Mouse (Mus musculus) midbrain, embryonic 13.5 days (tissue): ENCODE data around the gene 1600014C23Rik. TPM values are rescaled to one million over a fixed set of nuclear protein-coding genes. Genes with fewer than 3 reads are reported as not detected.
A peak's percentile ranks its signal among the peaks of the same experiment; 100 is the strongest.

Source experiments
- ATAC-seq: fragments of 200-750 bp; cut with Nextera tagmentation; 2 replicates; pipeline ENCODE4 v1.8.0; 2017; ENCODE audit warnings: mild to moderate bottlenecking, moderate TSS enrichment, moderate library complexity
- H3K27ac ChIP-seq: fragments of 300-500 bp; sonication (generic); 2 replicates; pipeline ENCODE4 v1.5.1; 2015; ENCODE audit warnings: inconsistent platforms, mild to moderate bottlenecking, moderate library complexity
- H3K27me3 ChIP-seq: fragments of 300-500 bp; sonication (generic); 2 replicates; pipeline ENCODE4 v1.6.1; 2015; ENCODE audit warnings: mild to moderate bottlenecking, inconsistent platforms
- H3K36me3 ChIP-seq: fragments of 300-500 bp; sonication (generic); 2 replicates; pipeline ENCODE4 v1.6.1; 2015; ENCODE audit warnings: mild to moderate bottlenecking, inconsistent platforms
- H3K4me1 ChIP-seq: fragments of 300-500 bp; sonication (generic); replicated peaks from 2 replicates; pipeline ENCODE4 v1.6.1; 2015; ENCODE audit warnings: inconsistent platforms
- H3K4me2 ChIP-seq: fragments of 300-500 bp; sonication (generic); replicated peaks from 2 replicates; pipeline ENCODE4 v1.6.1; 2015; ENCODE audit warnings: moderate library complexity, mild to moderate bottlenecking, inconsistent platforms
- H3K4me3 ChIP-seq: fragments of 300-500 bp; sonication (generic); replicated peaks from 2 replicates; pipeline ENCODE4 v1.5.1; 2015; ENCODE audit warnings: mild to moderate bottlenecking, inconsistent platforms
- H3K9ac ChIP-seq: fragments of 300-500 bp; sonication (generic); replicated peaks from 2 replicates; pipeline ENCODE4 v1.6.1; 2015; ENCODE audit warnings: mild to moderate bottlenecking, inconsistent platforms
- H3K9me3 ChIP-seq: fragments of 300-500 bp; sonication (generic); 2 replicates; pipeline ENCODE4 v1.6.1; 2016; ENCODE audit warnings: mild to moderate bottlenecking, inconsistent platforms
- WGBS: fragments of 180-500 bp; shearing (Covaris S2); methylation state at CpG from one replicate; pipeline ENCODE4 v1.1.7; 2015; 5-methylcytosine and 5-hydroxymethylcytosine counted together
- polyA plus RNA-seq: library from polyadenylated mRNA; unstranded; fragments of >200 nt; fragmentation: Nextera tagmentation; extraction: Ambion mirVana; gene quantifications from 2 replicates; pipeline ENCODE4 v1.2.1, GENCODE M21; 2015

Gene 1600014C23Rik
- polyA plus RNA-seq, 1 experiment from 2014 or later, result not detected

- no peak overlapping the region for H3K9ac ChIP-seq
- H3K36me3 ChIP-seq, result peaks cover 19% of the 10 kb centered on the region
- H3K4me1 ChIP-seq, result peaks cover 12% of the 10 kb centered on the region
- no peaks in the 10 kb centered on the region for H3K27me3 ChIP-seq
- H3K4me3 ChIP-seq, result no peak overlapping the region
- H3K4me2 ChIP-seq, result no peak overlapping the region
- H3K9me3 ChIP-seq, result no peaks in the 10 kb centered on the region
- WGBS, result 94% methylated on average over 9 of the region's 9 CpGs
- no peak overlapping the region for H3K27ac ChIP-seq
- ATAC-seq, result no peak
Observed at GRCm38 (mm10) chr17:45696981-45697380, 36.7 kb downstream of the 1600014C23Rik start.

GRCm38 (mm10) chr17:45695227-45696120, 38.2 kb downstream of the 1600014C23Rik start:
- no peak overlapping the region for H3K4me2 ChIP-seq
- no peak overlapping the region for H3K9ac ChIP-seq
- ATAC-seq, result no peak
- H3K9me3 ChIP-seq, result no peaks in the 10 kb centered on the region
- H3K27me3 ChIP-seq, result no peaks in the 10 kb centered on the region
- peaks cover 5% of the 10 kb centered on the region; the same call in 1 of the 2 replicates for H3K4me1 ChIP-seq
- no peak overlapping the region for H3K27ac ChIP-seq
- peaks cover 19% of the 10 kb centered on the region for H3K36me3 ChIP-seq
- H3K4me3 ChIP-seq, result no peak overlapping the region
- WGBS, result 84% methylated on average over 23 of the region's 23 CpGs

GRCm38 (mm10) chr17:45693812-45694565, 39.7 kb downstream of the 1600014C23Rik start:
- 89% methylated on average over 18 of the region's 18 CpGs for WGBS
- Histone ChIP-seq H3K4me1 (no peaks in the 10 kb centered on the region), H3K27ac (no peak overlapping the region), H3K9ac (no peak overlapping the region), H3K9me3 (no peaks in the 10 kb centered on the region), H3K4me3 (no peak overlapping the region), H3K36me3 (peaks cover 16% of the 10 kb centered on the region), H3K4me2 (no peak overlapping the region), H3K27me3 (no peaks in the 10 kb centered on the region)
- no peak for ATAC-seq

- H3K36me3 ChIP-seq, result 0 out of 2 replicates have a peak, but pooled peaks cover 3% of the 10 kb centered on the region
- no peaks in the 10 kb centered on the region for H3K9me3 ChIP-seq
- H3K27ac ChIP-seq, result no peak overlapping the region
- H3K4me1 ChIP-seq, result peaks cover 8% of the 10 kb centered on the region
- H3K4me2 ChIP-seq, result no peak overlapping the region
- no peak overlapping the region for H3K9ac ChIP-seq
- H3K27me3 ChIP-seq, result no peaks in the 10 kb centered on the region
- 84% methylated on average over 5 of the region's 5 CpGs for whole genome bisulfite sequencing
- no peak overlapping the region for H3K4me3 ChIP-seq
- ATAC-seq, result no peak
Observed at GRCm38 (mm10) chr17:45692159-45692558, 41.5 kb downstream of the 1600014C23Rik start.

GRCm38 (mm10) chr17:45690044-45690443, 43.6 kb downstream of the 1600014C23Rik start:
- H3K27me3 ChIP-seq, result no peaks in the 10 kb centered on the region
- no peaks in the 10 kb centered on the region for H3K36me3 ChIP-seq
- no peak overlapping the region for H3K4me2 ChIP-seq
- no peak overlapping the region for H3K9ac ChIP-seq
- whole genome bisulfite sequencing, result 88% methylated on average over 4 of the region's 4 CpGs
- H3K4me3 ChIP-seq, result no peak overlapping the region
- peaks cover 14% of the 10 kb centered on the region for H3K4me1 ChIP-seq
- no peak overlapping the region for H3K27ac ChIP-seq
- ATAC-seq, result no peak
- no peaks in the 10 kb centered on the region for H3K9me3 ChIP-seq

- no peak overlapping the region for H3K27ac ChIP-seq
- H3K9me3 ChIP-seq, result no peaks in the 10 kb centered on the region
- no peaks in the 10 kb centered on the region for H3K36me3 ChIP-seq
- peaks cover 21% of the 10 kb centered on the region for H3K4me1 ChIP-seq
- no peaks in the 10 kb centered on the region for H3K27me3 ChIP-seq
- no peak for ATAC-seq
- H3K4me2 ChIP-seq, result no peak overlapping the region
- H3K4me3 ChIP-seq, result no peak overlapping the region
- H3K9ac ChIP-seq, result no peak overlapping the region
- 93% methylated on average over 9 of the region's 9 CpGs for WGBS
Observed at GRCm38 (mm10) chr17:45689120-45689519, 44.5 kb downstream of the 1600014C23Rik start.

GRCm38 (mm10) chr17:45686716-45687115, 46.9 kb downstream of the 1600014C23Rik start, which contains the start of gene Tmem63b:
Tmem63b (minus strand) TSS chr17:45686905.
- H3K27me3 ChIP-seq, result no peaks in the 10 kb centered on the region
- 0 out of 2 replicates have a peak, but pooled peaks have one; percentile 3 for ATAC-seq
- H3K4me2 ChIP-seq, result peak within 1 kb of the TSS; percentile 75
- H3K27ac ChIP-seq, result peak within 1 kb of the TSS; percentile 92
- no peaks in the 10 kb centered on the region for H3K9me3 ChIP-seq
- no peaks in the 10 kb centered on the region for H3K36me3 ChIP-seq
- H3K9ac ChIP-seq, result peak within 1 kb of the TSS; percentile 91
- peak within 1 kb of the TSS; percentile 77 for H3K4me3 ChIP-seq
- H3K4me1 ChIP-seq, result peaks cover 31% of the 10 kb centered on the region
- 11% methylated on average over 12 of the region's 12 CpGs for WGBS

GRCm38 (mm10) chr17:45686093-45686619, 47.5 kb downstream of the 1600014C23Rik start, which contains the start of gene Mrpl14:
Mrpl14 (plus strand) TSS chr17:45686322.
- 1% methylated on average over 38 of the region's 50 CpGs for WGBS
- peak; percentile 88 for ATAC-seq
- peak within 1 kb of the TSS; percentile 92 for H3K27ac ChIP-seq
- peak within 1 kb of the TSS; percentile 77 for H3K4me3 ChIP-seq
- peaks cover 32% of the 10 kb centered on the region for H3K4me1 ChIP-seq
- no peaks in the 10 kb centered on the region for H3K9me3 ChIP-seq
- no peaks in the 10 kb centered on the region for H3K36me3 ChIP-seq
- H3K4me2 ChIP-seq, result peak within 1 kb of the TSS; percentile 75
- peak within 1 kb of the TSS; percentile 91 for H3K9ac ChIP-seq
- H3K27me3 ChIP-seq, result no peaks in the 10 kb centered on the region

GRCm38 (mm10) chr17:45685171-45686092, 48.2 kb downstream of the 1600014C23Rik start:
- peak; percentile 66 for ATAC-seq

GRCm38 (mm10) chr17:45684667-45685131, 48.9 kb downstream of the 1600014C23Rik start:
- WGBS, result 28% methylated on average over 14 of the region's 14 CpGs
- H3K27ac ChIP-seq, result peak overlapping the region; percentile 92
- peak overlapping the region; percentile 77 for H3K4me3 ChIP-seq
- no peaks in the 10 kb centered on the region for H3K9me3 ChIP-seq
- ATAC-seq, result peak; percentile 13
- H3K36me3 ChIP-seq, result no peaks in the 10 kb centered on the region
- H3K27me3 ChIP-seq, result no peaks in the 10 kb centered on the region
- peak overlapping the region; percentile 91 for H3K9ac ChIP-seq
- H3K4me1 ChIP-seq, result peaks cover 41% of the 10 kb centered on the region
- peak overlapping the region; percentile 75 for H3K4me2 ChIP-seq

More at GRCm38 (mm10) chr17:45685171-45686092, 48.2 kb downstream of the 1600014C23Rik start:
- peak overlapping the region; percentile 92 for H3K27ac ChIP-seq
- peaks cover 39% of the 10 kb centered on the region for H3K4me1 ChIP-seq
- peak overlapping the region; percentile 75 for H3K4me2 ChIP-seq
- no peaks in the 10 kb centered on the region for H3K27me3 ChIP-seq
- peak overlapping the region; percentile 77 for H3K4me3 ChIP-seq
- peak overlapping the region; percentile 91 for H3K9ac ChIP-seq
- WGBS, result under 1% methylated on average over 58 of the region's 58 CpGs
- no peaks in the 10 kb centered on the region for H3K36me3 ChIP-seq
- no peaks in the 10 kb centered on the region for H3K9me3 ChIP-seq
